Mouse (Mus musculus): ENCODE results near the gene Dek.

Gene Dek

DNA sequence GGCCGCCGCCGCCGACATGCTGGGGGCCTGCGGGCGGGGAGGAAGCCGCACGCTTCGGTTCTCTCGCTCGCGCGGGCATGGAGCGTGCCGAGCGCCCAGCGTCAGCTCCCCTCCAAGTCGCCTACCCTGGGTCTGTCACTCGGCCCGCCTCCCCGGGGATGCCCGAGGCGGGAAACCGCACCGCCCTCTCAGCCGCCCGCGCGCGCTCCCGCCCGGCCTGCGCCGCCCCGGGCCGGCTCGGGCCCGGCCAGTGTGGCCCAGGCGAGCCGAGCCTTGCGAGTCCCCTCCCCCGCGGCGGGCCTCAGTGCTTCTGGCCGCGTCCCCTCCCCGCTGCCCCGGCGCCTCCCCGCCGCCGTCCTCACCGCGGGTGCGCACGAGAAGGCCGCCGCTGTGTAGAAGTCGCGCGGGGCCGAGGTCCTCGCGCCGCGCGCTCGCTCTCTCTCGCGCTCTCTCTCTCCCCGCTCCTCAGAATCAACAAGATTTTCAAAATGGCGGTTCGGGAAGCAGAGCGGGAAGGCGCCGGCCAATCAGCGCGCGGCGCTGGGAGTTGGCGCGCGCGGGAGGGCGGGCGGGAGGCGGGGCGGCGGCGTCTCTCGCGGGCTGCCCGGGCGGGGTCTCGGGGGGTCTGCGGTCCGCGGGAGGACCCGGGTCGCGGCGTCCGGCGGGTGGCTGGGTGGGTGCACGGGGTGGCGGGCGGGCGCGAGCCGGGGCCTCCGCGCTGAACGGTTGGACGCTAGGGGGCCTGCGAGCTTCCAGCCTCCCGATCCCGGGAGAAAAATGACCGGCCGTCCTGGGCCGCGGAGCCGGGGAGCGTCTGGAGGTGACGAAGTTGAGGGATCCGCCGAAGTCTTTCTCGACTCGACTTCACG, at the start of gene Dek:
Gene Dek (minus strand): TSS at position 491 of the 869 bp plus-strand sequence.
- in situ Hi-C loops (cut with MboI; ENCODE audit: low pct_unique_long_range_greater_than_20kb in 1 of 2, low sequenced_read_pairs in 2 of 2, unreplicated experiment in 1 of 2), result no loop called here

GRCm38 (mm10) chr13:47154866-47155265, 48.9 kb upstream of the Dek start:
- in situ Hi-C loops (cut with MboI; ENCODE audit: low pct_unique_long_range_greater_than_20kb in 1 of 2, low sequenced_read_pairs in 2 of 2, unreplicated experiment in 1 of 2), result loop anchor here in 1 of 2 experiments (10.0 kb wide), 1 partner anchor 130 kb away; no protein-coding TSS in a partner anchor

DNA sequence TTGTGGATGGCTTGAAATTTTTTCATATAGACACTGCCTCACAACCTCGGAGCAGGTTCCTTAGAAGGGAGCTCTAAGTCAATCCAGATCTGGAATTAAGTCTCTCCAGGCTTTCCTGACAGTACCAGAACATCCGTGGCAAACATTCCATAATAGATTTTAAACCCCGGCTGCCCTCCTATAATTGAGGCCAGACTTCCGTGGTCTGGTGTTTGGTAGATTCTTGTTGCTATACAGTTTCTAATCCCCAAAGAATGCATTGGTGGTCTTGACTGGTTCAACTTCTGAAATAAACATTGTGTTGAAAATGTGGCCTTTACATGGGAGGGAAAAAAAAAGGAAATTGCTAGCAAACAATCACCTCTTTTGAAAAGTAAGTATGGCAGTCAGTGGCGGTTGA, 47.2 kb upstream of the Dek start:
- in situ Hi-C loops (cut with MboI; ENCODE audit: low pct_unique_long_range_greater_than_20kb in 1 of 2, low sequenced_read_pairs in 2 of 2, unreplicated experiment in 1 of 2), result loop anchor here in 1 of 2 experiments (10.0 kb wide), 1 partner anchor 132 kb away; no protein-coding TSS in a partner anchor

DNA sequence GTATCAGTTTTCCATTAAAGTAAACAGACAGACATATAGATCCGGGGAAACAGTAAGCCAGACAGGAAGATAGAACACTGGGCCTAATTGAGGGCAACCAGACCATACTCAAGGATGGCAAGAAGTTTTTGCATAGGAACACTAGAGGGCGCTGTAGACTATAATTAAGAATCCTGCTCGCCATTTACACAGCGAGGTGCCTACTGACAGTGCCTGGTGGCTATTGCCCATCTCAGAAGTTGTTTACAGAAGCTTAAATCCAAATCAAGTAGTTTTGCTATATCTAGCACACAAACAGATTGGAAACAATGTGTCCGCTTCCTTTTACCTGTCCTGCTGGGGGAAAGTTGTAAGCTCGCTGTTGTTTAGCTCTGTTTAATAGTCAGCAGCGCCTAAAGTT, 46.4 kb upstream of the Dek start:
- in situ Hi-C loops (cut with MboI; ENCODE audit: low pct_unique_long_range_greater_than_20kb in 1 of 2, low sequenced_read_pairs in 2 of 2, unreplicated experiment in 1 of 2), result loop anchor here in 1 of 2 experiments (10.0 kb wide), 1 partner anchor 132 kb away; no protein-coding TSS in a partner anchor

GRCm38 (mm10) chr13:47151060-47151459, 45.1 kb upstream of the Dek start:
- in situ Hi-C loops (cut with MboI; ENCODE audit: low pct_unique_long_range_greater_than_20kb in 1 of 2, low sequenced_read_pairs in 2 of 2, unreplicated experiment in 1 of 2), result loop anchor here in 1 of 2 experiments (10.0 kb wide), 1 partner anchor 134 kb away; no protein-coding TSS in a partner anchor

- in situ Hi-C loops (cut with MboI; ENCODE audit: low pct_unique_long_range_greater_than_20kb in 1 of 2, low sequenced_read_pairs in 2 of 2, unreplicated experiment in 1 of 2), result loop anchor here (5.0 to 10.0 kb wide), 2 partner anchors 132 to 135 kb away; no protein-coding TSS in a partner anchor
Observed at GRCm38 (mm10) chr13:47149993-47150392, 44.0 kb upstream of the Dek start.

DNA sequence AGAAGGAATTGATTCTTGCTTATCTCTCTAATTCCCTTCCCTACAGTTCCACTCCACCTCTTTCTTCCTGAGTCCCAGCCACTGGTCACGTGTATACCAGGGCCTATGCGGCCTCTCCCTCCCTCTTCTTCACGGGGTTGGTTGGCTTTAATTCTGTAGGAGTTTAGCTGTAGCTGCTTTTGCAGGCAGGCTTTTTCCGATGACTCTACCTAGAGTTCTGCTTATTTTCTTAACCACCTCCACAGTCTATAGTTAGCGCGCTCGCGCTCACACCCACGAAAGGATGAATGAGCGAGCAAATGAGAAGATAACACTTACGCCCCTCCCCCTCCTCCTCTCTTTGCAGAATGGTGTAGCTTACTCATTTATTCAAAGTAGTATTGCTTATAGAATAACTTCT, 42.6 kb upstream of the Dek start:
- in situ Hi-C loops (cut with MboI; ENCODE audit: low pct_unique_long_range_greater_than_20kb in 1 of 2, low sequenced_read_pairs in 2 of 2, unreplicated experiment in 1 of 2), result loop anchor here in 1 of 2 experiments (5.0 kb wide), 1 partner anchor 134 kb away; no protein-coding TSS in a partner anchor

DNA sequence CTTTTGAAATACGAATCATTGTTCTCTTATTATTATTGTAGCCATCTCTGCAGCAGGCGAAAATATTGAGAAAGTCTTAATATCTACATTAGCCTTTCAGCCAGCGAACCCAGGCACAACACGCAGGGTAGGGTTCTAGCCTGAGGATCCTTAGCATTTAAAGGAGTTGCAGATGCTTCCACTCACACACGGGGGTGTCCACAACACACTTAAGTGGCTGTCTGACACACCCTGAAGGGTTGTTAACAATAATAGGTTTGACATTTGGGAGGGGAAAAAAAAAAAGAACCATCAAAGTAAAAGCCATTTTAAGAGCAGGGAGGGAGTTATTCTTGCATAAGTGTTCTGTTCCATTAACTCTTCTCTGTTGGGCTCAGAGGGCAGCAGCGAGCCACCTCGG, 40.4 kb upstream of the Dek start:
- in situ Hi-C loops (cut with MboI; ENCODE audit: low pct_unique_long_range_greater_than_20kb in 1 of 2, low sequenced_read_pairs in 2 of 2, unreplicated experiment in 1 of 2), result loop anchor here in 1 of 2 experiments (5.0 kb wide), 1 partner anchor 136 kb away; no protein-coding TSS in a partner anchor

DNA sequence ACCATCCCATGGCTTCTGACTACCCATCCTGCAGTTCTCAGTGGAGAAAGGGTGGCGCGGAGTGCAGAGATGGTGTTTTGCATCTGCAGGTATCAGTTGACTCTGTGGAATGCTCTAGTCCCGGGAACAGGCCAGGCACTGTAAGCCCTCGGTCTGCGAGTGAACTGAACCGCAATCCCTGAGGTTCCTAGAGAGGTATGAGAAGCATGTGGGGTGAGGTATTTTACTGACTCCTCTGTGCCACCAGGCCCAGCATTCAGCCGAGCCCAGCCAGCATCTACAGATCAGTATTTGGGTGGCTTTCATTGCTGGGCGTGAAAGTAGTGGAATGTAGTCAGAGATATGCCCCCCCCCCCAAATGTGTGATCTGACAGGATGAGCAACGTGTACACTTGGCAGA, 39.9 kb upstream of the Dek start:
- in situ Hi-C loops (cut with MboI; ENCODE audit: low pct_unique_long_range_greater_than_20kb in 1 of 2, low sequenced_read_pairs in 2 of 2, unreplicated experiment in 1 of 2), result loop anchor here in 1 of 2 experiments (5.0 kb wide), 1 partner anchor 136 kb away; no protein-coding TSS in a partner anchor

DNA sequence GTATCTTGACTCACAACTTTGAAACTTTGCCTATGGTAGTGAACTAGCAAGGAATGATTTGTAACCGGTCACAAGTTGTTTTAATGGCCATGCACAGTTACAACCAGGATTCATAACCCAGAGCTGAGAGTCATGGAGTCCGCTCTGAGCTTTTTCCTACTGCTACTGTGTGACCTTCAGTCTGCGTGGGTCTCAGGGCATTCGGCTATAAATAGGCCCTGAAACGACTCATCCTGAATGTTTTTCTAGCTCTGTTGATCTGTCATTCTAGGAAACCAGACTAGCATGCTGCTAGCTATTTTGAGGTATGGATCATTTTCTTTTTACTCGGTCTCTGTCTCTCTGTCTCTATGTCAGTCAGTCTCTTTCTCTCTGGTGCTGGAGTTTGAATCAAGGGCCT, 36.8 kb upstream of the Dek start:
- in situ Hi-C loops (cut with MboI; ENCODE audit: low pct_unique_long_range_greater_than_20kb in 1 of 2, low sequenced_read_pairs in 2 of 2, unreplicated experiment in 1 of 2), result no loop called here

DNA sequence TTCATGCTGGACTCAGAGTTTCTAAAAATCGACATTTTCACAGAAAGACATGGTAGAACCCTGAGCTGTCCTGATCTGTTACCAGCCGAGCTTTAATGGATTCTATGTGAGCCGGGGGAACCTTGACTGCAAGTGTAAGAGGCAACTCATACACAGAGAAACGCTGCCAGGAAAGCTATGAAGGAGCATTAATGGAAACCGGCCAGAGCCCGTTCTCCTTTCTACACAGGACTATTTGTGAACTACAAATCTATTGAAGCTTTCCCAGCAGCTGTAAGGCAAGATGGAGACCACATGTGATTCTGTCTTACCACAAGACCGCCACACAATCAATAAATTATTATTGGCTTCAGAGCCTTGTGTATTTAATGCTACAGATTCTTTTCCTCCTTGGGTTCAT, 29.7 kb upstream of the Dek start:
- in situ Hi-C loops (cut with MboI; ENCODE audit: low pct_unique_long_range_greater_than_20kb in 1 of 2, low sequenced_read_pairs in 2 of 2, unreplicated experiment in 1 of 2), result no loop called here

- in situ Hi-C loops (cut with MboI; ENCODE audit: low pct_unique_long_range_greater_than_20kb in 1 of 2, low sequenced_read_pairs in 2 of 2, unreplicated experiment in 1 of 2), result no loop called here
Observed at GRCm38 (mm10) chr13:47134836-47135235, 28.8 kb upstream of the Dek start.

DNA sequence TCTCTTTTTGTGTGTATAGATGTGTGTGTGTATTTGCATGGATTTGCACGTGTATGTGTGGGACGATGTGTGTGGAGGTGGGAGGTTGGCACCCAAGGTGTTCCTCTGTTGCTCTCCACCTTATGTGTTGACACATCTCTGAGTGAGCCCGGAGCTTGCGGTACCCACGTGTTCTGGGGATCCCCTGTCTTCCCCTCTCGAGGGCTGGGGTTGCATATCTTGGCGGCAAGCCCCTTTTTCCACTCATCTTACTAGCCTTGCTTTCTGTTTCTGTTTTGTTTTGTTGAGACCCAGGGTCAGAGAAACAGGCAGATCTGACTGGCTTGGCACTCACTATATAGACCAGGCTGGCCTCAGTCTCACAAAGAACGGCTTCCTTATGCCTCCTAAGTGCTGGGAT, 27.1 kb upstream of the Dek start:
- in situ Hi-C loops (cut with MboI; ENCODE audit: low pct_unique_long_range_greater_than_20kb in 1 of 2, low sequenced_read_pairs in 2 of 2, unreplicated experiment in 1 of 2), result no loop called here

- in situ Hi-C loops (cut with MboI; ENCODE audit: low pct_unique_long_range_greater_than_20kb in 1 of 2, low sequenced_read_pairs in 2 of 2, unreplicated experiment in 1 of 2), result no loop called here
Observed at GRCm38 (mm10) chr13:47129090-47129489, 23.1 kb upstream of the Dek start.

GRCm38 (mm10) chr13:47125595-47125994, 19.6 kb upstream of the Dek start:
- in situ Hi-C loops (cut with MboI; ENCODE audit: low pct_unique_long_range_greater_than_20kb in 1 of 2, low sequenced_read_pairs in 2 of 2, unreplicated experiment in 1 of 2), result no loop called here

DNA sequence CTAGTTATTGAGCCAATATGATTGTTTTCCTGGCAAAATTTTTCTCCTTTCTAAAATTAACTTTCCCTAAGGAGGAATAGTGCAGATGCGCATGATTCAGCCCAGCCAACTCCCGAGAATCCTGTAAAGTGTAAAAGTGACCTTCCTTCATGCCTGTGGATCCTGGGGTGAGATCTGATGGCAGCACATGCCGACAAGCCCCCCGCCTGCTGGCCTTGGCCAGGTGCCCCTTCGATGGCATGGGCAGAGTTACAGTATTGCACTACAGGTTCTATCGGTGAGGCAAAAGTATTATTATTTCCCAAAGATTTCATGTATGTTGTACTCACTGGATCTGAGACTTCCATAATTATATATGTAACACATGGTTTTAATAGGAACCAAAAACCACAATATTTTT, 19.0 kb upstream of the Dek start:
- in situ Hi-C loops (cut with MboI; ENCODE audit: low pct_unique_long_range_greater_than_20kb in 1 of 2, low sequenced_read_pairs in 2 of 2, unreplicated experiment in 1 of 2), result no loop called here

GRCm38 (mm10) chr13:47124449-47124848, 18.4 kb upstream of the Dek start:
- in situ Hi-C loops (cut with MboI; ENCODE audit: low pct_unique_long_range_greater_than_20kb in 1 of 2, low sequenced_read_pairs in 2 of 2, unreplicated experiment in 1 of 2), result no loop called here

DNA sequence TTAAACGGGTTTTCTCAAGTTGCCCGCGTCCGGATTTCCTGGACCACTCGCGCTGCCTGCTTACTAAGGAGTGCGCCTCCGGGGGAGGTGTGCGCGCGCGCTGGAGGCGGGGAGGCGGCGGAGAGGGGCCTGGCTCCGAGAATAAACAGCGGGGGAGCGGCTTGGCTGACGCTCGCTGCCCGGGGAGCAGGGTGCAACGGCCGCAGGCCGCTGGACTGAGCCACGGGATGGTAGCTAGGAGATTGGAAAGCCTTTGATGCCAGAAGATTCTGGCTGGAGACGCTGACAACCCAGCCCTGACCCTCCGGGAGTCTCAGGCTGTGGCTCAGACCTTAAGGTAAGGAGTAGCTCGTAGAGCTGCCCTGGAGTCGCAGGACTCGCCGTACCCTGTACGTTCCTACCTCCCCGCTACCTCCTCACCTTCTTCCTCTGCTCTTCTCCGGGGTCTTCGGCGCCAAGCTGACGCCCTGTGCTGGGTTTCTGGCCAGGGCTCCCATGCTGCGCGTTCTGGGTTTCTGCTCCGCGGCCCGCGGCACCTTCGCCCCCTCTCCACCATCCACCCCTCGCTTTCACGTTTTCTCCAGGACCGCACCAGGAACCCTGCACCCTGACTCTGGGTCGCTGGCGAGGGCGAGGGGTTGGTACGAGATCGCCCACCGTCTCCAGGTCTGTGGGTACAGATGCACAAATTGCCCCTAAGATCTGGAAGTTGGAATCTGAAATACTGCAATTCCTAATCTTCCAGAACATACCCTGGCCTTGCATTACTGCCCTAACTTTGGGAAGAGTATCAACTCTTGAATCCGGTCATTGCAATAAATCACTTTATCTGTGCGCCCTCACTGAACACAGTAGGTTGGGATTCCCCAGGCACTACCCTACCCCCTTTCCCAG, 16.8 kb upstream of the Dek start, which contains the start of gene Rnf144b:
Gene Rnf144b (plus strand): TSS at position 120 of the 894 bp plus-strand sequence.
- in situ Hi-C loops (cut with MboI; ENCODE audit: low pct_unique_long_range_greater_than_20kb in 1 of 2, low sequenced_read_pairs in 2 of 2, unreplicated experiment in 1 of 2), result no loop called here
